Mouse (Mus musculus): ENCODE results near the gene Pitpnm2. TPM values are rescaled to one million over a fixed set of nuclear protein-coding genes. Genes with fewer than 3 reads are reported as not detected.

Gene Pitpnm2
- polyA plus RNA-seq, 1 experiment, result 10.8 TPM

GRCm38 (mm10) chr5:124206481-124207038 is 43.0 kb downstream of the Pitpnm2 start:
- no peak for TF ChIP-seq CTCF (IDR thresholded peaks at IDR 0.05; ENCODE audit: control insufficient read depth, insufficient read depth, low read length)
- TF ChIP-seq POLR2A (IDR thresholded peaks at IDR 0.05; ENCODE audit: borderline replicate concordance, control insufficient read depth, low read depth, low read length), result no peak
- Histone ChIP-seq H3K4me3 (replicated peaks; ENCODE audit: control insufficient read depth, low read depth, low read length) (no peak overlapping the region), H3K27ac (ENCODE audit: control insufficient read depth, insufficient read depth, low read depth, low read length, poor library complexity) (no peak overlapping the region), H3K4me1 (ENCODE audit: control insufficient read depth, insufficient read depth, low read length) (no peaks in the 10 kb centered on the region)
- WGBS, result 82% methylated on average over 13 of the region's 13 CpGs

GRCm38 (mm10) chr5:124205809-124206380 is 43.7 kb downstream of the Pitpnm2 start:
- Histone ChIP-seq H3K4me1 (ENCODE audit: control insufficient read depth, insufficient read depth, low read length) (no peaks in the 10 kb centered on the region), H3K27ac (ENCODE audit: control insufficient read depth, insufficient read depth, low read depth, low read length, poor library complexity) (no peak overlapping the region), H3K4me3 (replicated peaks; ENCODE audit: control insufficient read depth, low read depth, low read length) (no peak overlapping the region)
- no peak for TF ChIP-seq POLR2A (IDR thresholded peaks at IDR 0.05; ENCODE audit: borderline replicate concordance, control insufficient read depth, low read depth, low read length)
- TF ChIP-seq CTCF (IDR thresholded peaks at IDR 0.05; ENCODE audit: control insufficient read depth, insufficient read depth, low read length), result no peak
- WGBS, result 86% methylated on average over 5 of the region's 5 CpGs

DNA sequence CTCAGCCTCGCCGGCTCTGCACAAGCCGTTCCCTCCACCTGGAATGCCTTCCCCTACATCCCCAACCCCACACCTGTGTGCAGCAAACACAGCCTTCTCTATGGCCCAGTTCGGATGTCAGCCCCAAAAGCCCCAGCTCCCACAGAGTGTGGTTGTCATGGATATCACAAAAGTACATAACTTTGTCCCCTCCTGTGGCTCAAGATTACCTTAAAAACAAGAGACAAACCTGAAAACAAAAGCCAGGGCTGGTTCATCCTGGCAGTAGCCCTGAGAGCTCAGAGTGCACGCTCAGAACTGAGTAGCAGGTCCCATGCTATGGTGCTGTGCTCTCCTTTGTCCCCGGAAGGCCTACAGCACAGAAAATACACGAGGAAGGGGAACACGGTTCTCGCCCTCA is 44.3 kb downstream of the Pitpnm2 start:
- TF ChIP-seq CTCF (IDR thresholded peaks at IDR 0.05; ENCODE audit: control insufficient read depth, insufficient read depth, low read length) (no peak), POLR2A (IDR thresholded peaks at IDR 0.05; ENCODE audit: borderline replicate concordance, control insufficient read depth, low read depth, low read length) (no peak)
- Histone ChIP-seq H3K4me1 (ENCODE audit: control insufficient read depth, insufficient read depth, low read length) (no peaks in the 10 kb centered on the region), H3K27ac (ENCODE audit: control insufficient read depth, insufficient read depth, low read depth, low read length, poor library complexity) (no peak overlapping the region), H3K4me3 (replicated peaks; ENCODE audit: control insufficient read depth, low read depth, low read length) (no peak overlapping the region)
- 88% methylated on average over 9 of the region's 9 CpGs for WGBS

GRCm38 (mm10) chr5:124204127-124204794 is 45.3 kb downstream of the Pitpnm2 start:
- H3K27ac ChIP-seq (ENCODE audit: control insufficient read depth, insufficient read depth, low read depth, low read length, poor library complexity), result no peak overlapping the region
- no peak for TF ChIP-seq POLR2A (IDR thresholded peaks at IDR 0.05; ENCODE audit: borderline replicate concordance, control insufficient read depth, low read depth, low read length)
- TF ChIP-seq CTCF (IDR thresholded peaks at IDR 0.05; ENCODE audit: control insufficient read depth, insufficient read depth, low read length), result no peak
- no peak overlapping the region for H3K4me3 ChIP-seq (replicated peaks; ENCODE audit: control insufficient read depth, low read depth, low read length)
- H3K4me1 ChIP-seq (ENCODE audit: control insufficient read depth, insufficient read depth, low read length), result no peaks in the 10 kb centered on the region
- 77% methylated on average over 9 of the region's 9 CpGs for WGBS

DNA sequence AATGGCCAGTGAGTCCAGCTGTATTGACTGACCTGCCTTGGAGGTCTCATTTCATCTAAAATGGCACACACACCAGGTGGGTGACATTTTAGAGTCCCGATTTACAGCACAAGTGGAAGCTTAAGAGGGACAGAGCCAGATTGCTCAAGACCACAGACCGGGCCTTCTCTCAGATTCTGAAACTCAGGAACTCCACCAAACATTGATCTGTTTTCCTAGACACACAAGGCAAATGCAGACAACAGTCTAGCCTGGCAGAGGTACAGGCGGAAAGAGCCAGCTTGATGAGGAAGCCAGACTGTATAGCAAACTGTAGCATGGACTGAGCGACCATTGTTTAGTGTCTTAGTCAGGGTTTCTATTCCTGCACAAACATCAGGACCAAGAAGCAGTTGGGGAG is 46.3 kb downstream of the Pitpnm2 start:
- TF ChIP-seq POLR2A (IDR thresholded peaks at IDR 0.05; ENCODE audit: borderline replicate concordance, control insufficient read depth, low read depth, low read length), result no peak
- TF ChIP-seq CTCF (IDR thresholded peaks at IDR 0.05; ENCODE audit: control insufficient read depth, insufficient read depth, low read length), result no peak
- no peaks in the 10 kb centered on the region for H3K4me1 ChIP-seq (ENCODE audit: control insufficient read depth, insufficient read depth, low read length)
- no peak overlapping the region for H3K4me3 ChIP-seq (replicated peaks; ENCODE audit: control insufficient read depth, low read depth, low read length)
- no peak overlapping the region for H3K27ac ChIP-seq (ENCODE audit: control insufficient read depth, insufficient read depth, low read depth, low read length, poor library complexity)
- 80% methylated on average over 4 of the region's 4 CpGs for WGBS

DNA sequence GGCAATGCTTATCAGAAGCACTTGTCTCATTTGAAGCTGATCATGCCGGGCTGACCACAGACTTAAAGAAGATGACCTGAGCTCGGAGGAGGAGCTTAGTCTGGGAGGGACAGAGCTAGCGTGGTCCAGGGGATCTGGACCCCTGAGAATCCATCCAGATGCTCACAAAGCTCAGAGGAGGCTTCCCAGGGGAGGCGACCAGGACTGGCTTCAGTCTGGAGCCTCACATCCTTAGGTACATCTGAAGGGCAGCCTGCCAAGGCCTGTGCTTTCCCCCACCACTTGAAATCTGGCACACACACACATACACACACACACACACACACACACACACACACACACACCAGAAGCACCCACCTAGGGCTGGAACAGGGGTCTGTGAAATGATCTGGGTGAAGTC is 47.5 kb downstream of the Pitpnm2 start:
- TF ChIP-seq CTCF (IDR thresholded peaks at IDR 0.05; ENCODE audit: control insufficient read depth, insufficient read depth, low read length) (no peak), POLR2A (IDR thresholded peaks at IDR 0.05; ENCODE audit: borderline replicate concordance, control insufficient read depth, low read depth, low read length) (no peak)
- Histone ChIP-seq H3K4me1 (ENCODE audit: control insufficient read depth, insufficient read depth, low read length) (no peaks in the 10 kb centered on the region), H3K4me3 (replicated peaks; ENCODE audit: control insufficient read depth, low read depth, low read length) (no peak overlapping the region), H3K27ac (ENCODE audit: control insufficient read depth, insufficient read depth, low read depth, low read length, poor library complexity) (no peak overlapping the region)
- WGBS, result 61% methylated on average over 4 of the region's 4 CpGs

GRCm38 (mm10) chr5:124201564-124201963 is 48.0 kb downstream of the Pitpnm2 start:
- Histone ChIP-seq H3K4me3 (replicated peaks; ENCODE audit: control insufficient read depth, low read depth, low read length) (no peak overlapping the region), H3K27ac (ENCODE audit: control insufficient read depth, insufficient read depth, low read depth, low read length, poor library complexity) (no peak overlapping the region), H3K4me1 (ENCODE audit: control insufficient read depth, insufficient read depth, low read length) (no peaks in the 10 kb centered on the region)
- TF ChIP-seq POLR2A (IDR thresholded peaks at IDR 0.05; ENCODE audit: borderline replicate concordance, control insufficient read depth, low read depth, low read length), result no peak
- TF ChIP-seq CTCF (IDR thresholded peaks at IDR 0.05; ENCODE audit: control insufficient read depth, insufficient read depth, low read length), result no peak
- 83% methylated on average over 2 of the region's 2 CpGs for WGBS

GRCm38 (mm10) chr5:124200844-124201243 is 48.7 kb downstream of the Pitpnm2 start:
- no peak overlapping the region for H3K27ac ChIP-seq (ENCODE audit: control insufficient read depth, insufficient read depth, low read depth, low read length, poor library complexity)
- no peaks in the 10 kb centered on the region for H3K4me1 ChIP-seq (ENCODE audit: control insufficient read depth, insufficient read depth, low read length)
- 71% methylated on average over 5 of the region's 5 CpGs for WGBS

More at GRCm38 (mm10) chr5:124200844-124201243, 48.7 kb downstream of the Pitpnm2 start:
- H3K4me3 ChIP-seq (replicated peaks; ENCODE audit: control insufficient read depth, low read depth, low read length), result no peak overlapping the region
- no peak for TF ChIP-seq CTCF (IDR thresholded peaks at IDR 0.05; ENCODE audit: control insufficient read depth, insufficient read depth, low read length)
- no peak for TF ChIP-seq POLR2A (IDR thresholded peaks at IDR 0.05; ENCODE audit: borderline replicate concordance, control insufficient read depth, low read depth, low read length)

Data from bone marrow, adult 2 months (tissue).